Mouse (Mus musculus): ENCODE data around the gene Kirrel2. TPM values are rescaled to one million over a fixed set of nuclear protein-coding genes. Genes with fewer than 3 reads are reported as not detected.
A peak's percentile ranks its signal among the peaks of the same experiment; 100 is the strongest.
"Not testable (repeated sequence)": the region's sequence is repeated elsewhere in the genome, so short reads cannot be mapped to it uniquely, and the experiment has no call there.

Gene Kirrel2
- 16.1 and 23.9 TPM in 2 replicates for polyA plus RNA-seq (2016; fragmentation: Nextera tagmentation; extraction: Ambion mirVana)

DNA sequence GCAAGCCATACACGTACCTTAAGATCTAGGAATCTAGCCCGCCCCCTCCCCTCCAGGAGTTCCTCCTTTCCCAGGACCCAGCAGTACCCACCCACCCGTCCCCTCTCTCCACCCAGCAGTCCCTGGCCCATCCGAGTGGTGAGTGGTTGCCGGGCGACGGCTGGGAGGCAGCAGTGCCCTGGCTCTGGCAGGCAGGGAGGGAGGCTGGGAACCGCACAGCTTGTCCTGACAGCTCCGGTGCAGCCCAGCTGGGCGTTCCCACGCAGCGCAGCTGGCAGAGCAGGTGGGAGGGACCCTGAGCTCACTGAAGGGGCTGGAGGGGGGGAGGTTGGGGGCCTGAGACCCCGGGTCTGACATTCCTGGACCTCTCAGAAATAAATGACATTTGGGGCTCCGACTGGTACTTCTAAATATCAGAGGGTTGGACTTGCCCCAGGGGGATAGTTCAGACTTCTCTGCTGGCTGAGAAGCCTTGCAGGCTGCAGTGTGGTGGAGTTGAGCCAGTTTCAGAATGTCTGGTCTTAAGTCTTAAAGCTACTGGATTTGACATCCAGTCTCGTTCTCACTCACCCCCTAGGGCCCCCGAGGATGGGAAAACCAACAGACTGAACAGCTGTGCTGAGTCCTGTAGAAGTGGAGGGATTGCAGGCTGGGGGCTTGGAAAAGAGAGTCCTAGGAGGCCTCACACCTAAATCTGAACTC lies at the start of gene Kirrel2, which contains the start of gene Nphs1:
Kirrel2 (minus strand) TSS at position 62 of the 702 bp plus-strand sequence.
Nphs1 (plus strand) TSS at position 687 of the 702 bp plus-strand sequence.
- Histone ChIP-seq H3K9ac (peak within 1 kb of the TSS; percentile 32; the same call in 1 of the 2 replicates), H3K4me2 (replicated peaks) (peak within 1 kb of the TSS; percentile 53), H3K9me3 (replicated peaks) (no peaks in the 10 kb centered on the region), H3K27ac (peak within 1 kb of the TSS; percentile 69), H3K4me3 (peak within 1 kb of the TSS; percentile 30), H3K27me3 (peaks cover 97% of the 10 kb centered on the region), H3K4me1 (peaks cover 46% of the 10 kb centered on the region), H3K36me3 (no peaks in the 10 kb centered on the region)
- WGBS: 1% methylated on average over 16 of the region's 16 CpGs
- peak; percentile 91 for ATAC-seq (ENCODE audit: low FRiP score)

DNA sequence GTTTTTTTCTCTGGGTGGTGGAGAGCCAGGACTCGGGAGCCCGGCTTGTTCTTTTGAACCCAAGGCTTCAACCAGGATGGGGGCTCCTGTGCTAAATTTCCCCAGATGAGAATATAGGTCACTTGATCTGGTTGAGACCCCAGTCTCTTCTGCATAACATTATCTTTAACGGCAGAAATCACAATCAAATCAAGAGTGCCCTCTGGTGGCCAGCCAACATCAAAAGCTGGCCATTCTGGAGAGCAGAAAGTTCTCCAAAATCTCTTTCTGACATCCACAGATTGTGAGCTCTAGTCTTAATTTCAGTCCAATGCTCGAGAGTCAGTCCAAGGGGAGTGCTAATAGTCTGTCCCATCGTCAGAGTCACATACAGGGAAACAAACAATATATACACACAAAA lies 43.7 kb upstream of the Kirrel2 start:
- H3K9me3 ChIP-seq (replicated peaks): not testable (repeated sequence)

DNA sequence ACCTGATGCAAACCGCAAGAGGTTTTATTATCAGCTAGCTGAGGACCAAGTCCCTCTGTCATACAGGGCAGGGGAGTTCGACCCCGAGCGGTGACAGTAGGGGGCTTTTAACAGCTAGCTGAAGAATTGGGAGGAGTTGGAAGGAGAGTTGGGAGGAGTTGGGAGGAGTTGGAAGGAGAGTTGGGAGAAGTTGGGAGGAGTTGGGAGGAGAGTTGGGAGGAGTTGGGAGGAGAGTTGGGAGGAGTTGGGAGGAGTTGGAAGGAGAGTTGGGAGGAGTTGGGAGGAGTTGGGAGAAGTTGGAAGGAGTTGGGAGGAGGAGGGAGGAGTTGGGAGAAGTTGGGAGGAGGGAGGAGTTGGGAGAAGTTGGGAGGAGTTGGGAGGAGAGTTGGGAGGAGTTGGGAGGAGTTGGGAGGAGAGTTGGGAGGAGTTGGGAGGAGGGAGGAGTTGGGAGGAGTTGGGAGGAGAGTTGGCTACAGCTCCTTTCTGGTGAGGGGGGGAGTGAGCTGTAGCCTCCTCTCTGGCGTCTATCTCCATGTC lies 38.1 kb upstream of the Kirrel2 start:
- H3K36me3 ChIP-seq; H3K27ac ChIP-seq; H3K4me3 ChIP-seq; H3K9me3 ChIP-seq (replicated peaks); H3K4me1 ChIP-seq; H3K9ac ChIP-seq; H3K4me2 ChIP-seq (replicated peaks); ATAC-seq (ENCODE audit: low FRiP score): not testable (repeated sequence)
- WGBS: 58% methylated on average over 5 of the region's 5 CpGs
- H3K27me3 ChIP-seq: peaks cover 14% of the 10 kb centered on the region

More for the DNA sequence above, 43.7 kb upstream of the Kirrel2 start:
- H3K4me2 ChIP-seq (replicated peaks); H3K9ac ChIP-seq; H3K36me3 ChIP-seq; H3K27ac ChIP-seq; H3K27me3 ChIP-seq; ATAC-seq (ENCODE audit: low FRiP score); H3K4me3 ChIP-seq; H3K4me1 ChIP-seq: not testable (repeated sequence)
- WGBS: 74% methylated on average over 5 of the region's 5 CpGs

- Histone ChIP-seq H3K9ac (no peak within 1 kb of the TSS), H3K4me3 (no peak within 1 kb of the TSS), H3K4me1 (no peaks in the 10 kb centered on the region), H3K9me3 (replicated peaks) (no peaks in the 10 kb centered on the region), H3K36me3 (no peaks in the 10 kb centered on the region), H3K27me3 (peaks cover 14% of the 10 kb centered on the region), H3K27ac (no peak within 1 kb of the TSS), H3K4me2 (replicated peaks) (no peak within 1 kb of the TSS)
- no peak for ATAC-seq (ENCODE audit: low FRiP score)
- 56% methylated on average over 11 of the region's 11 CpGs for WGBS
Measured at GRCm38 (mm10) chr7:30493401-30493931, 36.0 kb upstream of the Kirrel2 start, which contains the start of gene Prodh2. Prodh2 (plus strand) TSS chr7:30493622.

DNA sequence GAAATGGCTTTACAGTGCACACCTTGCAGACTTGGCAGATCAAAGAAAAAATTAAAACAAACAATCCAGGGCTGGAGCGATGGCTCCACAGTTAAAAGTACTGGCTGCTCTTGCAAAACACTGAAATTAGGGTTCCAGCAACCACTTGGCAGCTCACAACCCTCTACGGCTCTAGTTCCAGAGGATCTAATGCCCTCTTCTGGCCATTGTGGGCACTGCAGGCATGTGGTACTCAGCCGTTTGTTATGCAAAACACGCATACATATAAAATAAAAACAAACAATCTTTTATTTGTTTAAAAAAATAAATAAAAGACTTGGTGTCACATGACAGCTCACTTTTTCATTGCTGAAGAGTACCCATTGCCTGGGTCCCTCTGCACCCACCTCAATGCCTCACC lies 35.3 kb upstream of the Kirrel2 start:
- ATAC-seq (ENCODE audit: low FRiP score): no peak
- H3K36me3 ChIP-seq: no peaks in the 10 kb centered on the region
- H3K9me3 ChIP-seq (replicated peaks): no peaks in the 10 kb centered on the region
- H3K4me1 ChIP-seq: no peaks in the 10 kb centered on the region
- peaks cover 14% of the 10 kb centered on the region for H3K27me3 ChIP-seq
- no peak overlapping the region for H3K4me3 ChIP-seq
- 18% methylated on average over 4 of the region's 4 CpGs for WGBS
- H3K9ac ChIP-seq: no peak overlapping the region
- no peak overlapping the region for H3K27ac ChIP-seq
- H3K4me2 ChIP-seq (replicated peaks): no peak overlapping the region

- H3K9ac ChIP-seq: no peak overlapping the region
- no peak for ATAC-seq (ENCODE audit: low FRiP score)
- H3K36me3 ChIP-seq: no peaks in the 10 kb centered on the region
- no peaks in the 10 kb centered on the region for H3K4me1 ChIP-seq
- H3K9me3 ChIP-seq (replicated peaks): no peaks in the 10 kb centered on the region
- no peak overlapping the region for H3K4me3 ChIP-seq
- no peak overlapping the region for H3K4me2 ChIP-seq (replicated peaks)
- H3K27ac ChIP-seq: no peak overlapping the region
- peaks cover 14% of the 10 kb centered on the region for H3K27me3 ChIP-seq
- 21% methylated on average over 6 of the region's 6 CpGs for WGBS
Measured at GRCm38 (mm10) chr7:30490957-30491307, 33.4 kb upstream of the Kirrel2 start.

DNA sequence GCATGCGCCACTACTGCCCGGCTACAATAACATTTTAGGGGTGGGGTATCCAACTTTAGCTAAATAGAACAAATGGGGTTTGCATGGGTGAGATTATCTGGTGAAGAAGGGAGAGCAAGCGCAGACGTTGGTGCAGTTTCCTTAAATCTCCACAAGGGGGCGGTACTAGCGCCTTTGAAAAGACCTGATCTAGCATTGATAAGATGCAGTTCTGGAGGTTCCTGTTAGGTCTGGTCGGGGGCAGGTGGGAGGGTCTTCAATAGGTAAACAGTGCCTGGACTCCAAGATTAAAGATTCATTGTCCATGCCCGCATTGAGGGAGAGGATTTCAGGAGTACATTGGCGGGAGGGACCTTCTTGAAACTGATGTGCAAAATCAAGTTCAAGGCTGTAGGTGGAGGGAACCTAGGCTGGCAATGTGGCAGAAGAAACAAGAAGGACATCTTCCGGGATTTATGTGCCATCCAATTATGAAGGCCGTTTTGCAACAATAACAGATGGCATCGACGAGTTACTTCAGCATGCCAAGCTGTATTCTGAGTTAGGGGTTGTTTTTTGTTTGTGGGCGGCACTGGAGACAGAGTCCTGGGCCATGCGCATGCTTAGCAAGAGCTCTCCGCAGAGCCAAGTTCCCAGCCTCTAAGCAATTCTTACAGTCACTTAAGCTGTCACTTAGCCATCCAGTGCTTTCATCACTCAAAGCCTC lies 32.9 kb upstream of the Kirrel2 start:
- no peak for ATAC-seq (ENCODE audit: low FRiP score)
- no peak overlapping the region for H3K4me2 ChIP-seq (replicated peaks)
- 34% methylated on average over 16 of the region's 16 CpGs for WGBS
- H3K36me3 ChIP-seq: no peaks in the 10 kb centered on the region
- no peaks in the 10 kb centered on the region for H3K9me3 ChIP-seq (replicated peaks)
- H3K27me3 ChIP-seq: peaks cover 14% of the 10 kb centered on the region
- no peaks in the 10 kb centered on the region for H3K4me1 ChIP-seq
- H3K4me3 ChIP-seq: no peak overlapping the region
- H3K9ac ChIP-seq: no peak overlapping the region
- H3K27ac ChIP-seq: no peak overlapping the region

GRCm38 (mm10) chr7:30484250-30484649 lies 26.8 kb upstream of the Kirrel2 start:
- Histone ChIP-seq H3K4me3 (no peak overlapping the region), H3K4me1 (no peaks in the 10 kb centered on the region), H3K9me3 (replicated peaks) (no peaks in the 10 kb centered on the region), H3K36me3 (no peaks in the 10 kb centered on the region), H3K9ac (no peak overlapping the region), H3K27me3 (peaks cover 12% of the 10 kb centered on the region; the same call in 1 of the 2 replicates), H3K27ac (no peak overlapping the region), H3K4me2 (replicated peaks) (no peak overlapping the region)
- WGBS: 19% methylated on average over 8 of the region's 8 CpGs
- ATAC-seq (ENCODE audit: low FRiP score): no peak

GRCm38 (mm10) chr7:30477415-30478381 lies 20.2 kb upstream of the Kirrel2 start:
- H3K4me2 ChIP-seq (replicated peaks): peak overlapping the region; percentile 54
- H3K9ac ChIP-seq: 0 out of 2 replicates have a peak overlapping the region, but pooled peaks have one; percentile 38
- WGBS: 10% methylated on average over 31 of the region's 32 CpGs
- no peaks in the 10 kb centered on the region for H3K36me3 ChIP-seq
- H3K9me3 ChIP-seq (replicated peaks): no peaks in the 10 kb centered on the region
- peaks cover 9% of the 10 kb centered on the region for H3K4me1 ChIP-seq
- H3K27ac ChIP-seq: no peak overlapping the region
- H3K27me3 ChIP-seq: peaks cover 12% of the 10 kb centered on the region; the same call in 1 of the 2 replicates
- peak; percentile 58 for ATAC-seq (ENCODE audit: low FRiP score)
- H3K4me3 ChIP-seq: peak overlapping the region; percentile 32

- H3K4me3 ChIP-seq; H3K9me3 ChIP-seq (replicated peaks); H3K27me3 ChIP-seq; H3K36me3 ChIP-seq; H3K4me2 ChIP-seq (replicated peaks); H3K4me1 ChIP-seq; ATAC-seq (ENCODE audit: low FRiP score); H3K27ac ChIP-seq; H3K9ac ChIP-seq: not testable (repeated sequence)
- 89% methylated on average over 7 of the region's 7 CpGs for WGBS
Measured at GRCm38 (mm10) chr7:30476136-30476535, 18.6 kb upstream of the Kirrel2 start.

GRCm38 (mm10) chr7:30474999-30475398 lies 17.5 kb upstream of the Kirrel2 start:
- H3K27me3 ChIP-seq: peaks cover 4% of the 10 kb centered on the region
- no peak overlapping the region for H3K4me3 ChIP-seq
- no peaks in the 10 kb centered on the region for H3K36me3 ChIP-seq
- H3K4me1 ChIP-seq: peaks cover 9% of the 10 kb centered on the region
- H3K9ac ChIP-seq: no peak overlapping the region
- H3K27ac ChIP-seq: no peak overlapping the region
- WGBS: 72% methylated on average over 4 of the region's 4 CpGs
- H3K4me2 ChIP-seq (replicated peaks): no peak overlapping the region
- no peaks in the 10 kb centered on the region for H3K9me3 ChIP-seq (replicated peaks)
- no peak for ATAC-seq (ENCODE audit: low FRiP score)

All from hindbrain, embryonic 12.5 days (tissue).